ENCODE assay signal across 17 mouse cellular contexts in genomic region chr19:5113783-5114182, GRCm38 (mm10). TPM values are rescaled to one million over a fixed set of nuclear protein-coding genes. Genes with fewer than 3 reads are reported as not detected.
DNase-seq lines count a peak whose midpoint lies in the region; ATAC-seq lines count a peak whose summit lies in the region.
"Had no signal": no experiment of that assay in that cellular context is flagged by ENCODE, and none has a peak within 500 bp of the region (broad histone marks: within the 10 kb centered on the region; RNA-seq: fewer than 3 reads in every experiment).

No protein-coding gene starts in this region.

- no peaks in the 10 kb centered on the region for H3K27me3 ChIP-seq in hindbrain, embryonic 13.5 days
- H3K27me3 ChIP-seq in hindbrain, embryonic 12.5 days: no peaks in the 10 kb centered on the region
- H3K27me3 ChIP-seq: limb, embryonic 15.5 days; Patski had no signal

- no peak overlapping the region for H3K4me2 ChIP-seq in hindbrain, embryonic 13.5 days
- H3K4me2 ChIP-seq in hindbrain, embryonic 12.5 days (replicated peaks): no peak overlapping the region
- H3K4me2 ChIP-seq: limb, embryonic 15.5 days had no signal

- DNase-seq in left cerebral cortex, postnatal 25 days (ENCODE audit: low spot score in 2 of 2): peak; percentile 44 to 75
- no peak for DNase-seq in left cerebral cortex, adult 11 months (ENCODE audit: low spot score)
- peak; percentile 84 for DNase-seq in brain, adult 2 months (ENCODE audit: low read depth, low spot score)
- DNase-seq in cerebellum, adult 9-11 months: peak; percentile 62
- no peak for DNase-seq in lung, postnatal 36 days
- DNase-seq: adrenal gland, postnatal 36 days; heart, adult 11 months; kidney, adult 2 months; lung, postnatal 10 days; retina, postnatal 1 day had no signal

- WGBS in hindbrain, embryonic 13.5 days: 82% methylated on average over 7 of the region's 7 CpGs
- WGBS in hindbrain, embryonic 12.5 days: 89% methylated on average over 7 of the region's 7 CpGs

- no peak overlapping the region for H3K4me3 ChIP-seq in hindbrain, embryonic 13.5 days
- no peak overlapping the region for H3K4me3 ChIP-seq in hindbrain, embryonic 12.5 days
- H3K4me3 ChIP-seq: limb, embryonic 15.5 days had no signal

- peaks cover 20% of the 10 kb centered on the region for H3K4me1 ChIP-seq in hindbrain, embryonic 13.5 days (replicated peaks)
- H3K4me1 ChIP-seq in hindbrain, embryonic 12.5 days: peaks cover 14% of the 10 kb centered on the region

- ATAC-seq in hindbrain, embryonic 13.5 days (ENCODE audit: low FRiP score): no peak
- ATAC-seq in hindbrain, embryonic 12.5 days (ENCODE audit: low FRiP score): no peak
- ATAC-seq: activated CD4-positive, CD25-positive, alpha-beta regulatory T cell, adult 4 months; Patski had no signal

- peaks cover 63% of the 10 kb centered on the region for H3K36me3 ChIP-seq in hindbrain, embryonic 13.5 days
- H3K36me3 ChIP-seq in hindbrain, embryonic 12.5 days: peaks cover 61% of the 10 kb centered on the region

- H3K9me3 ChIP-seq in hindbrain, embryonic 13.5 days: no peaks in the 10 kb centered on the region
- H3K9me3 ChIP-seq in hindbrain, embryonic 12.5 days (replicated peaks): no peaks in the 10 kb centered on the region
- H3K9me3 ChIP-seq: limb, embryonic 15.5 days had no signal

- H3K27ac ChIP-seq in hindbrain, embryonic 13.5 days: peak overlapping the region; percentile 40
- H3K27ac ChIP-seq in hindbrain, embryonic 12.5 days: no peak overlapping the region
- H3K27ac ChIP-seq: limb, embryonic 15.5 days had no signal

- H3K9ac ChIP-seq in hindbrain, embryonic 13.5 days: peak overlapping the region; percentile 35; the same call in 1 of the 2 replicates
- H3K9ac ChIP-seq in hindbrain, embryonic 12.5 days: no peak overlapping the region
- H3K9ac ChIP-seq: limb, embryonic 15.5 days had no signal

- intact Hi-C loops in left cerebral cortex, postnatal 25 days (cut with DNase I): no loop called here

RNA-seq across cellular contexts. Expression of gene Klc2, which starts 4.6 kb away (rescaled TPM):
- 73.4 and 76.7 TPM in 2 replicates for polyA plus RNA-seq in hindbrain, embryonic 13.5 days (2015; fragmentation: Nextera tagmentation; extraction: Ambion mirVana)
- 56.1 and 67.3 TPM in 2 replicates for polyA plus RNA-seq in hindbrain, embryonic 12.5 days (2016; fragmentation: Nextera tagmentation; extraction: Ambion mirVana)
- 100 to 1,000 TPM; 245 to 251 TPM for total RNA-seq in left cerebral cortex, postnatal 25 days (2021)

RNA-seq across cellular contexts. Expression of gene Rab1b, which starts 6.9 kb away (rescaled TPM):
- 234 TPM in 2 replicates for polyA plus RNA-seq in hindbrain, embryonic 13.5 days (2015; fragmentation: Nextera tagmentation; extraction: Ambion mirVana)
- polyA plus RNA-seq in hindbrain, embryonic 12.5 days (2016; fragmentation: Nextera tagmentation; extraction: Ambion mirVana): 239 and 242 TPM in 2 replicates
- 100 to 1,000 TPM; 157 to 159 TPM for total RNA-seq in left cerebral cortex, postnatal 25 days (2021)

RNA-seq across cellular contexts. Expression of gene Cnih2, which starts 15.5 kb away (rescaled TPM):
- 333 TPM in 2 replicates for polyA plus RNA-seq in hindbrain, embryonic 13.5 days (2015; fragmentation: Nextera tagmentation; extraction: Ambion mirVana)
- 213 and 216 TPM in 2 replicates for polyA plus RNA-seq in hindbrain, embryonic 12.5 days (2016; fragmentation: Nextera tagmentation; extraction: Ambion mirVana)
- total RNA-seq in left cerebral cortex, postnatal 25 days (2021): 100 to 1,000 TPM; 274 to 282 TPM
- total RNA-seq: gastrocnemius, adult 8-10 months; neutrophil, adult 5-6 weeks had no signal
- polyA plus RNA-seq: activated CD4-positive, CD25-positive, alpha-beta regulatory T cell, adult 4 months had no signal

RNA-seq across cellular contexts. Expression of gene Yif1a, which starts 25.4 kb away (rescaled TPM):
- 57.6 and 58.2 TPM in 2 replicates for polyA plus RNA-seq in hindbrain, embryonic 13.5 days (2015; fragmentation: Nextera tagmentation; extraction: Ambion mirVana)
- 60.3 and 61.6 TPM in 2 replicates for polyA plus RNA-seq in hindbrain, embryonic 12.5 days (2016; fragmentation: Nextera tagmentation; extraction: Ambion mirVana)
- total RNA-seq in left cerebral cortex, postnatal 25 days (2021): 10 to 100 TPM; 24.6 to 26.0 TPM

RNA-seq across cellular contexts. Expression of gene Tmem151a, which starts 28.5 kb away (rescaled TPM):
- polyA plus RNA-seq in hindbrain, embryonic 13.5 days (2015; fragmentation: Nextera tagmentation; extraction: Ambion mirVana): 6.2 and 8.4 TPM in 2 replicates
- polyA plus RNA-seq in hindbrain, embryonic 12.5 days (2016; fragmentation: Nextera tagmentation; extraction: Ambion mirVana): 1.5 and 2.4 TPM in 2 replicates
- total RNA-seq in left cerebral cortex, postnatal 25 days (2021): 100 to 1,000 TPM; 163 to 164 TPM
- total RNA-seq: neutrophil, adult 5-6 weeks had no signal
- polyA plus RNA-seq: activated CD4-positive, CD25-positive, alpha-beta regulatory T cell, adult 4 months had no signal

Comparison
In these comparisons a context has a peak if more than half of its experiments do, and no peak if none do; other contexts are left out.
1. DNase-seq: peak in left cerebral cortex, postnatal 25 days (2 of 2), brain, adult 2 months (single experiment) and cerebellum, adult 9-11 months (single experiment); none in left cerebral cortex, adult 11 months (single experiment) and lung, postnatal 36 days (single experiment).